Comparison of ENCODE assay signal across 21 mouse cellular contexts in the genomic region with DNA sequence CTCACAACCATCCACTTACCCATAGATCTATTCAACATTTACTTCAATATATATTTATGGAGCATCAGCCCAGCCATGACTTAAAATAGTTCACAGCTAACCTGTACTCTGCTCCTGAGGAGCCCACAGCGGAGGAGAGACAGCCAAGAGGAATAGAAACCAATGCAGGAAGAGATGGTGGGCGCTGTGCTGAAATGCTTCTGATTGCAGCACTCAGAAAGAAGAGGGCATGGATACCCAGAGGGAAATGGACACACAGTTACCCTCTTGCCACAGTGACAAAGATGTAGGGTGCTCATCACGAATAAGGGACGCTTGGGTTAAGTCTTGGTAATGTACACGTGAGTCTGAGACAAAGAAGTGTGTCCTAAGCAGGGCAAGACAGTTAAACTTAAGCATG. TPM values are rescaled to one million over a fixed set of nuclear protein-coding genes. Genes with fewer than 3 reads are reported as not detected.
"Had no signal": no experiment of that assay in that cellular context is flagged by ENCODE, and none has a peak within 500 bp of the region (broad histone marks: within the 10 kb centered on the region; RNA-seq: fewer than 3 reads in every experiment).

No protein-coding gene starts in this region.

- H3K4me1 ChIP-seq: neural tube, embryonic 12.5 days; neural tube, embryonic 13.5 days; neural tube, embryonic 15.5 days; stomach, embryonic 15.5 days had no signal

- DNase-seq: retina, postnatal 1 day; right cerebral cortex, adult 18-20 months; right cerebral cortex, postnatal 14 days; right cerebral cortex, postnatal 4 days; spleen, adult 18-20 months; thymus, adult 18-20 months; thymus, adult 2 months; thymus, postnatal 14 days; thymus, postnatal 25 days; thymus, postnatal 4 days had no signal

- H3K4me3 ChIP-seq: neural tube, embryonic 12.5 days; neural tube, embryonic 13.5 days; neural tube, embryonic 15.5 days; stomach, embryonic 15.5 days had no signal

- H3K36me3 ChIP-seq: neural tube, embryonic 12.5 days; neural tube, embryonic 13.5 days; neural tube, embryonic 15.5 days; stomach, embryonic 15.5 days had no signal

- H3K9me3 ChIP-seq: neural tube, embryonic 12.5 days; neural tube, embryonic 13.5 days; neural tube, embryonic 15.5 days; stomach, embryonic 15.5 days had no signal

- H3K9ac ChIP-seq: neural tube, embryonic 12.5 days; neural tube, embryonic 13.5 days; neural tube, embryonic 15.5 days; stomach, embryonic 15.5 days had no signal

- H3K27ac ChIP-seq: neural tube, embryonic 12.5 days; neural tube, embryonic 13.5 days; neural tube, embryonic 15.5 days; stomach, embryonic 15.5 days; stomach, postnatal 0 days had no signal

- H3K27me3 ChIP-seq: neural tube, embryonic 12.5 days; neural tube, embryonic 13.5 days; neural tube, embryonic 15.5 days; stomach, embryonic 15.5 days had no signal

- H3K4me2 ChIP-seq: neural tube, embryonic 12.5 days; neural tube, embryonic 13.5 days; neural tube, embryonic 15.5 days; stomach, embryonic 15.5 days had no signal

RNA-seq across cellular contexts. Expression of gene Nmu, which starts 30.8 kb away (rescaled TPM):
- total RNA-seq: neutrophil, adult 5-6 weeks had no signal
- polyA plus RNA-seq: spleen, adult 2 months; stomach, embryonic 14.5 days; testis, adult 2 months; thymus, adult 2 months; thymus, postnatal 0 days; urinary bladder, adult 2 months had no signal
